Mouse (Mus musculus) liver, postnatal 0 days (tissue): Measurements from ENCODE around the gene Nup205.

Experiments
- CTCF ChIP-seq: sonication (generic); IDR thresholded peaks from 2 replicates; pipeline ENCODE4 v1.5.1; 2016; ENCODE audit warnings: antibody characterized with exemption, low read depth
- EP300 ChIP-seq: IDR thresholded peaks from 2 replicates; pipeline ENCODE4 v1.6.1; 2016; ENCODE audit warnings: antibody characterized with exemption, low read depth, mild to moderate bottlenecking

DNA sequence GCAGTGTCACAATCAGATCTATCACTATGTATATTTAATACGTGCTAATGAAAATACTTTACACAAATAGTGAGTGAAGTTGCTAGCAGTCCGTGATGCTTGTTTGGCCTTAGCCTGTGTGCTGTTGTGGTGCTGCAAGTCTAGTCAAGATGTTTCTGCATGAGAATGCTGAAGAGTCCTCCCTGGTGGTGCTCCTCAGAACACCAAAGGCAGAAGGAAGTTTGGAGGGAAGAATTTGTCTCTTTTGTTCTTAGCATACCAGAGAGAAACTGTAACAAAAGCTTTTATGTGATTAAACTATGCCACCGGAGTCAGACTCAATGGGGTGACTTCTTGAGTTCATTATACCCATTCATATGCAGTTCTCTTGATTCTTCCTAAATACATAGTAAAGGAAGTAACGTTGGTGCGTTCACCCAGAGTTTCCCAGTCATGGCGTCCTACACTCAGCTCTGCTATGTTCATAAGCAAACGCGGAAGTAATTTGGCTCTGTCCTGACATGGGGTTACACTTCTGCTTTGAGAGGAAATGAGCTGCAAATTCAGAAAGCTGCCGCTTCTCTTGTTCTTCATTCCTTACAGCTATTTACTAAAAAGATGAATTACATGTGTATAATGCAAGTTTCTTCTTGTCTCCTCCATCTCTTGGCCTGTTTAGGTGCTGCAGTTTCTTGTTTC, 59.0 kb downstream of the Nup205 start:
- TF ChIP-seq EP300 (no peak), CTCF (no peak)
